ENCODE assay signal across 7 mouse cellular contexts in genomic region chr3:87919336-87920108, GRCm38 (mm10). TPM values are rescaled to one million over a fixed set of nuclear protein-coding genes. Genes with fewer than 3 reads are reported as not detected.
DNase-seq lines count a peak whose midpoint lies in the region; ATAC-seq lines count a peak whose summit lies in the region.

Gene Mrpl24 (plus strand): TSS chr3:87919506.

- peak within 1 kb of the TSS; percentile 37 for H3K27ac ChIP-seq in embryonic facial prominence, embryonic 11.5 days (replicated peaks; ENCODE audit: low read depth, low read length)
- peak within 1 kb of the TSS; percentile 83 for H3K27ac ChIP-seq in limb, embryonic 10.5 days
- peak within 1 kb of the TSS; percentile 45 for H3K27ac ChIP-seq in midbrain, embryonic 13.5 days

- peak within 1 kb of the TSS; percentile 67 for H3K9ac ChIP-seq in embryonic facial prominence, embryonic 11.5 days (replicated peaks; ENCODE audit: low read length)
- H3K9ac ChIP-seq in midbrain, embryonic 13.5 days (replicated peaks): peak within 1 kb of the TSS; percentile 70

- H3K27me3 ChIP-seq in embryonic facial prominence, embryonic 11.5 days (ENCODE audit: control insufficient read depth, insufficient read depth, low read length): no peaks in the 10 kb centered on the region
- H3K27me3 ChIP-seq in limb, embryonic 10.5 days (ENCODE audit: low read depth, poor library complexity, severe bottlenecking): no peaks in the 10 kb centered on the region
- no peaks in the 10 kb centered on the region for H3K27me3 ChIP-seq in midbrain, embryonic 13.5 days

- ATAC-seq in embryonic facial prominence, embryonic 11.5 days (replicated peaks; ENCODE audit: insufficient number of reproducible peaks, low FRiP score, low TSS enrichment, low read depth): peak; percentile 70
- ATAC-seq in granulocyte monocyte progenitor cell, adult 5-6 weeks (replicated peaks; ENCODE audit: poor library complexity, severe bottlenecking): peak; percentile 92
- ATAC-seq in midbrain, embryonic 13.5 days: peak; percentile 86

- peak within 1 kb of the TSS; percentile 72 for H3K4me2 ChIP-seq in embryonic facial prominence, embryonic 11.5 days (ENCODE audit: low read depth, low read length)
- H3K4me2 ChIP-seq in midbrain, embryonic 13.5 days (replicated peaks): peak within 1 kb of the TSS; percentile 76

- no peaks in the 10 kb centered on the region for H3K4me1 ChIP-seq in embryonic facial prominence, embryonic 11.5 days (ENCODE audit: control insufficient read depth, insufficient read depth, low read length)
- peaks cover 6% of the 10 kb centered on the region; the same call in 1 of the 2 replicates for H3K4me1 ChIP-seq in limb, embryonic 10.5 days
- H3K4me1 ChIP-seq in midbrain, embryonic 13.5 days (replicated peaks): peaks cover 15% of the 10 kb centered on the region

- peak; percentile 80 for DNase-seq in adrenal gland, postnatal 10 days
- DNase-seq in embryonic facial prominence, embryonic 11.5 days (ENCODE audit: low spot score): peak; percentile 94
- DNase-seq in kidney, adult 11 months: peak; percentile 91
- DNase-seq in limb, embryonic 10.5 days (ENCODE audit: low spot score): peak; percentile 64
- peak; percentile 61 for DNase-seq in spleen, adult 12 weeks (ENCODE audit: low spot score)

- peak within 1 kb of the TSS; percentile 53 for H3K4me3 ChIP-seq in embryonic facial prominence, embryonic 11.5 days (ENCODE audit: low read depth, low read length)
- peak within 1 kb of the TSS; percentile 63 for H3K4me3 ChIP-seq in limb, embryonic 10.5 days
- peak within 1 kb of the TSS; percentile 57 for H3K4me3 ChIP-seq in midbrain, embryonic 13.5 days (replicated peaks)

- H3K9me3 ChIP-seq in embryonic facial prominence, embryonic 11.5 days (replicated peaks; ENCODE audit: control insufficient read depth, low read length): no peaks in the 10 kb centered on the region
- no peaks in the 10 kb centered on the region for H3K9me3 ChIP-seq in limb, embryonic 10.5 days (replicated peaks)
- H3K9me3 ChIP-seq in midbrain, embryonic 13.5 days: no peaks in the 10 kb centered on the region

- no peaks in the 10 kb centered on the region; the same call in 1 of the 2 replicates for H3K36me3 ChIP-seq in embryonic facial prominence, embryonic 11.5 days (replicated peaks; ENCODE audit: control insufficient read depth, insufficient read depth, low read depth, low read length)
- H3K36me3 ChIP-seq in limb, embryonic 10.5 days: peaks cover 67% of the 10 kb centered on the region
- peaks cover 60% of the 10 kb centered on the region for H3K36me3 ChIP-seq in midbrain, embryonic 13.5 days

- under 1% methylated on average over 30 of the region's 30 CpGs for WGBS in embryonic facial prominence, embryonic 11.5 days
- under 1% methylated on average over 30 of the region's 30 CpGs for WGBS in limb, embryonic 10.5 days
- under 1% methylated on average over 30 of the region's 30 CpGs for WGBS in midbrain, embryonic 13.5 days

RNA-seq across cellular contexts. Expression of gene Mrpl24, which starts in this region (rescaled TPM):
- 100 to 1,000 TPM; 104 to 123 TPM for total RNA-seq in adrenal gland, postnatal 10 days (2021)
- 73.6 and 79.3 TPM in 2 replicates for polyA plus RNA-seq in embryonic facial prominence, embryonic 11.5 days (2014; fragmentation: Nextera tagmentation; extraction: Ambion mirVana)
- total RNA-seq in granulocyte monocyte progenitor cell, adult 5-6 weeks (2014; fragmentation: Nextera tagmentation): 165 and 169 TPM in 2 replicates
- 112 and 134 TPM in 2 replicates for total RNA-seq in granulocyte monocyte progenitor cell, adult 5-6 weeks (2017)
- polyA plus RNA-seq in limb, embryonic 10.5 days (2016; fragmentation: Nextera tagmentation; extraction: Ambion mirVana): 75.0 and 81.3 TPM in 2 replicates
- 69.1 and 72.1 TPM in 2 replicates for polyA plus RNA-seq in midbrain, embryonic 13.5 days (2015; fragmentation: Nextera tagmentation; extraction: Ambion mirVana)

Comparison
In these comparisons a context has a peak if more than half of its experiments do, and no peak if none do; other contexts are left out.
1. Peak in every context shown above with its lines: DNase-seq, ATAC-seq, H3K4me3 ChIP-seq and H3K27ac ChIP-seq.